Mouse (Mus musculus): ENCODE measurements around the gene Ccdc194. TPM values are rescaled to one million over a fixed set of nuclear protein-coding genes. Genes with fewer than 3 reads are reported as not detected.

The Ccdc194 gene
- polyA plus RNA-seq (2012; rRNA removed; ENCODE audit: low replicate concordance): 0.23 TPM in 1 of 2 replicates, not detected in the other

DNA sequence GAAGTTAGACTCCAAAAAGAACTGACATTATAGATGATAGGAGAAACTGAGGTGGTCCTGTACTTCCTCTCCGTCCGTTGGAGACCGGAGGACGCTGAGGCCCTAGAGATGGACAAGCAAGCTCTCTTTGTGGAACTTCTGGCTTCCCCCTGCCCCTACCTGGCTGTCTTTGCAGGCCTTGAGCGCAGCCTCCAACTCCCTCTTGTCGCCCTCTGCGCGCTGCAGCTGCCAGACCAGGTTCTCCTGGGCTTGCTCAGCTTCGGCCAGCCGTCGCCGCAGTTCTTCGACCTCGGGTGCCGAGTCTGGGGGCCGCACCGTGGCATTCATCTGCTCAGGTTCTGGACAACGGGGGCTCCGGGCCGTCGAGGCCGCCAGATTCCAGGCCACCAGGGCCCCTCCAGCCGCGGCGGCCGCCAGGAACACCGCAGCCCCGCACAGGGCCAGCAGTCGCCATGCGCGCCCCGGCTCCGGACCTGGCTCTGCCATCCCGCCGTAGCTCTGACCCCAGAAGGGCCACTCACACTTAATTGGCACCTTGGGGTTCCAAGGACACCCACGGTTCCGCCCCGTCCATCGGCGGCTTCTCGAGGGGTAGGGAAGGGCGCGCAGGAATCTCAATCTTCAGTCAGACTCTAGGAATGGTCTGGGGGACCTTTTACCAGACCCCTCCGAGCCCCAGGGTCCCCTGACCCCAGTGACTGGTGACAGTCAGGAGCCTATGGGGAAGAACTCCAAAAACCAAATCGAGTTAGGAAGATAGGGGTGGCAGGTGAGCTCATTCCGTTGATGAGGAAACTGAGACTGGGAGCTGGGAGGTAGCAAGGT lies at the start of gene Ccdc194:
Ccdc194 (minus strand) TSS at position 486 of the 825 bp plus-strand sequence.

DNA sequence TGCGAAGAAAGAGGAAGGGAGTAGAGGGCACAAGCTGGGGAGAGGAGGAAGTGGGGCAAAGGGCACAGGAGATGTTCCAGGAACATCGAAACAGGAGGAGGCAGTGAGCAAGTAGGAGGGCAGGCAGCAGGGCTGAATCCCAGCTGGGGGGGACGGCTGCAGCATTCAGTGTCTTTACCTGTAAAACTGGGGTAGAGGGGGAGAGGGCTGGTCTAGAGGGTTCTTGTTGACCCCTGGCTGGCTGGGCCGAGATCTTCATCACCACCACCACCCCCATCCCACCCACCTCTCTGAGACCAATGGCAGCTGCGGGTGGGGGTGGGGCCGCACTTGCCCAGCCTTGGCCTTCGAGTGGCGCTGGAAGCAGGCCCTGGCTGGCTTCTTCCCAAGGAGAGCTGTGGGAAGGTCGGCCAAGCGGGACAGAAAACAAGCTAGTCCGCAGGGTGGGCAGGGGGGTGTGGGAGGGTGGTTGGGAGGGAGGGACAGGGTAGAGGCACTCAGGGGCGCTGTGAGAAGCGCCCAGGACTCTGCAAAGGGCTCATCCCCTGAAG lies 43.0 kb upstream of the Ccdc194 start, which contains the start of gene Slc27a1:
Slc27a1 (plus strand) TSS at position 496 of the 551 bp plus-strand sequence.

DNA sequence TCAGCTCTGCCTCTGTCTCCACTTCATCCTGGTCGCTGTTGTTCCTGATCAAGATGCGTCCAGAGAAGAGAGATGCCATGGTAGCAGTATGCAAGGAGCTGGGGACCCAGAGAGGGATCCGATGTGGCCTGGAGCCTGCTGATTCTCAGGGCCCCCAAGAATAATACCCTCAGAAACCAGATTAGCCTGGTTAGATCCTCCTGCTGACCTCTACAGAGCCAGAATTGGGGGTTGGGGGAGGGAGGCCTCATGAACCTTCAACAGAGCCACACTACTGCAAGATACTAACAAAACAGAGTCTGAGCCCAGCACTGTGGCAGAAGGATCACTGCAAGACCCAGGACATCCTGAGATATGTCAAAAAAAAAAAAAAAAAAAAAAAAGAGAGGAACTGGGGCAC lies 41.0 kb upstream of the Ccdc194 start, which contains the start of gene Nxnl1:
Nxnl1 (minus strand) TSS at position 101 of the 400 bp plus-strand sequence.

DNA sequence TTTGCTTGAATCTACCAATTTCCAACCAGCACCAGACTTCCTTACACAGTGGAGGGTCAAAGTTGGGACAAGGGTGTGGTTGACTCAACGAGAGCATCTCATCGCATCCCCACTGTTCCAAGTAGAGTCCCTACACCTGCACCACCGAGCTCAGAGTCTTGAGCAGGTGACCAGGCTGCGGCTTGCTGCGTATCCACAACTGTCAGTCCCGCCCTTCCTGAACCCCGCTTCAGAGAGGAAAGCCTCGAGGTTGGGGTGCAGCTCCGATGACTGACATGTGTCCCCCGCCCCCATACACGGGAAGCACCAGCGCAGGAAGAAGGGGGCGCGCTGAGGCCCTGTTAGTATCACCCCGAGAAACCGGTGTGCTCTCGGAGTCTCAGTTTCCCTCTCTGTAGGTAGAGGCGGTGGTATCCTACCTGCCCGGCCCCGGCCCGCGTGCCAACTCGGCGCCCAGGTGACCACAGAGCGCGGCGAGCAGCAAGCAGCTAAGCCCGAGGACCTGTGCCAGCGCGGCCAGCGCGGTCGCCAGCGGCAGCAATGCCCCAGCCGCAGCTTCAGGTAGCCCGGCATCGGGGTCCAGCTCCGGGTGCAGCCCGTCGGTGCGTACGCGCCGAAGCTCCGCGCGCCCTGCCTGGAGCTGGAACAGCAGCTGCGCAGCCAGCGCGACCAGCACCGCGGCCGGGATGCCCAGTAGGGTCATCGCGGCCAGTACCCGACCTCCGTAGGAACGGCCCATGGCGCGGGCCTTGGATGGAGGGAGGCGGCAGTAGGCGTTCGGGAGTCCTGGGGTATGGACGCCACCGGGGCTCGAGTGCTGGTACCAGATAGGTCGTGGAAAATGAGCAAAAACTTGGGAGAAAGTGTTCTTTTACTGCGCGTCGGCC lies 32.8 kb upstream of the Ccdc194 start, which contains the start of gene Tmem221:
Tmem221 (minus strand) TSS at position 801 of the 887 bp plus-strand sequence.

DNA sequence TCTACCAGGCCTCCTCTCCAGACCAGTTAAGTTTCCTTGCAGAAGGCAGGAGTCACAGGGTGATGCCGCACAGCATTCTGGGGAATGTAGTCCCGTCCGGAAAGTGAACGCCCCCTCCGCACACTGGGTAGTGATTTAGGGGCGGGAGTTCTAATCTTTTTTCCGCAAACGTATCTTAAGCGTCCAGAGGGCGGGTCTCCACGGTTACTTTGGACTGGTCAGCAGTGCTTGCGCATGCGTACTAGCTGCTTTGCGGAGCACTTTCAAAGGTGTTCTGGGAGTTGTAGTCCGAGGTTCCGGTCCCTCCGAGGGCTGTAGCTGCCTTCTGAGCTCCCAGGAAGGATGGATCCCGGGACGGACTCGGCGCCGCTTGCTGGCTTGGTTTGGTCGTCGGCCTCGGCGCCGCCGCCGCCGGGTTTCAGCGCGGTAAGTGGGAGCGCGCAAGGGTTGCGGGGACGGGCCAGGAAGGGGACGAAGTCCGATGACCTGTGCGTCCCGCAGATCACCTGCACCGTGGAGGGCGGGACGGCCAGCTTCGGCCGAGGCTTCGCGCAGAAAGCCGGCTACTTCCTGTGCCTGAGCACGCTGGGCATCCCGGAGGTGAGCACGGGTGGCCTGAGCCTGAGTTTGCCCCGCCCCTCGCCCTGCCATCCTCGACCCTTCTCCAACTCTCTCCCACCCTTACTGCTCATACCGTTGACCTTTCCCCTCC lies 17.3 kb upstream of the Ccdc194 start, which contains the start of gene Mvb12a:
Mvb12a (plus strand) TSS at position 291 of the 712 bp plus-strand sequence.

DNA sequence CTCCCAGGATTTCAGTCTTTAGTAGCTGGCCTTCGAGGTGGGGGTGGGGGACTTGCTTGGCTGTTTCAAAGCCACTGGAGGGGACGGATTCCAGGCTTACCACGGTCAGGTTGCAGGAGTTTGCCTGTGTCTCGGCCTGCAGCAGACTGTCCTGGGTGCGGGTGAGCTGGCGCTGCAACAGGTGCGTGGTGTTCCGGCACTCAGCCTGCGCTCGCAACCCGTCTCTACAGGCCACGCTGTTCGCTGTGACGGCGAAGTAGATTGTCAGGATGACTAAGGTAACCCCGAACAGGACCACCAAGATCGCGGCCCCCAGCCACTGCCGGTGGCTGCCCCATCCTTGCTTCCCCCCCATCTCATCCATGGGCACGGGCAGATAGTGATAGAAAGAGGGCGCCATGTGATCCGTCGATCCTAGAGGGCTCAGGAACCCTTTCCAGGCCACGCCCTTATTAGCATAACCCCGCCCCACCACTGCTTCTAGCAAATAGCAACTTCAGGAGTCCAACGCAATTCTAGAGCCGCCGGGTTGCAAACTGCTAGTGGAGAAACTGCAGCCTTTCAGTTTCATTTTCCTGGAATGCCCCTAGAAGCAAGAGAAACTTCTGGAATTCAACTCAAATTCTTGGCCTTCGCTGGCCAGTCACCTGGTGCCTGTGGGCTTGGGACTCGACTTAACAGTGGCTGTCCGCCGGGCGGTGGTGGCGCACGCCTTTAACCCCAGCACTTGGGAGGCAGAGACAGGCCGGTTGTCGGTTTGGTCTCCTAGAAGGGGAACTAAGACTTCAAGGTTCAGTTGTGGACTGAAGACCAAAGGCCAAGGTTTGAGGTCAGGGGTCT lies 11.7 kb upstream of the Ccdc194 start, which contains the start of gene Bst2:
Bst2 (minus strand) TSS at position 429 of the 840 bp plus-strand sequence.

DNA sequence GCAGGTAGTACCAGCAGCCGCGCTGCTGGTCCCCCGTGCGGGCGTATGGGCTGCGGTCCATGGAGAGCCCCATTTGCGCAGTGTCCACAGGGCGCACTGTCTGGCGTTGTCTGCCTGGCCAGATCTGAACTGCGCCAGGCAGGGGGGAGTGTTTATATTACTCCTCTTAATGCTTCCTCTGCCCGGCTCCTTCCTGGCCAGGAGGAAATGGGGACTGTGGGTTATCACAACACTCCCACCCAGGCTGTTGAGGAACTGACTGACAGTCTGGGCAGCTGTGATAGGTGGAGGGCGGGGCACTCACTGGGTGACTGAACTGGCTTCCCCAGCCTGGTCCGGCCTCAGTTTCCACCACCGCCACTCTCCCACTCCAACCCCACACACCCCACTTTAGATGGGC lies 13.9 kb downstream of the Ccdc194 start, which contains the start of gene Plvap:
Plvap (minus strand) TSS at position 109 of the 400 bp plus-strand sequence.

DNA sequence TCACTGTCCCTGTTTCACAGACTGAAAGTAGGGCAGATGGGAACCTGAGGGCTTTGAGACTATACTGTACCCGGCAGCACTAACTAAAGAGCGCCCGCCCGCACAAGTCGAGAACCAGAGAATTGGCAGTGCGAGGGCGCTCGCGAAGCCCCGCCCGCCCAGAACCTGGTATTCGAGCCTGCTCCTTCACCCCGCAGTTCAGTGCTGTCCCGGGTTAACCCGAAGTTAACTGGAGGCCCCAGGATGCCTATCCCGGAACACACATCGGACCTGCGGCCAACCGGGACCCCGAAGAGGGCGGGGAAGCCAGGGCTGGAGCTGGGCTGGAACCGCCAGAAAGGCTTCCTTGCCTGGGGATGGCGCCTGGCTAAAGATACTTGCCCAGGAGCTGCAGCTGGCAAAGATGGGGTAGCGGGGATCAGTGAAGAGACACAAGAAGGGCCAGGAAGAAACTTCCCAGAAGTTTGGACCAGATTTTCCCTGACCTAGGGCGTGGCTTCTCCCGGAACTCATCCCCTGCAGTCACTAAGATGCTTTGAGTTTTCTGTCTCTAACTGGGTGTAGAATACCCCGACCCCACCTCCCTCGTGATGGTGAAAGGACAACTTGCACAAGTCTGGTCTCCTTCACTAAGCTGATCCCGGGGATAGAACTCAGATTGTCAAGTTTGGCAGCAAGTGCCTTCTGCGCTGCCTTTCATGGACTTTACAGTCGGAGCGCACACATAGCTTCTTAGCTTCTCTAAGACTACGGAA lies 37.6 kb downstream of the Ccdc194 start, which contains the start of gene Gtpbp3:
Gtpbp3 (plus strand) TSS at position 413 of the 755 bp plus-strand sequence.

DNA sequence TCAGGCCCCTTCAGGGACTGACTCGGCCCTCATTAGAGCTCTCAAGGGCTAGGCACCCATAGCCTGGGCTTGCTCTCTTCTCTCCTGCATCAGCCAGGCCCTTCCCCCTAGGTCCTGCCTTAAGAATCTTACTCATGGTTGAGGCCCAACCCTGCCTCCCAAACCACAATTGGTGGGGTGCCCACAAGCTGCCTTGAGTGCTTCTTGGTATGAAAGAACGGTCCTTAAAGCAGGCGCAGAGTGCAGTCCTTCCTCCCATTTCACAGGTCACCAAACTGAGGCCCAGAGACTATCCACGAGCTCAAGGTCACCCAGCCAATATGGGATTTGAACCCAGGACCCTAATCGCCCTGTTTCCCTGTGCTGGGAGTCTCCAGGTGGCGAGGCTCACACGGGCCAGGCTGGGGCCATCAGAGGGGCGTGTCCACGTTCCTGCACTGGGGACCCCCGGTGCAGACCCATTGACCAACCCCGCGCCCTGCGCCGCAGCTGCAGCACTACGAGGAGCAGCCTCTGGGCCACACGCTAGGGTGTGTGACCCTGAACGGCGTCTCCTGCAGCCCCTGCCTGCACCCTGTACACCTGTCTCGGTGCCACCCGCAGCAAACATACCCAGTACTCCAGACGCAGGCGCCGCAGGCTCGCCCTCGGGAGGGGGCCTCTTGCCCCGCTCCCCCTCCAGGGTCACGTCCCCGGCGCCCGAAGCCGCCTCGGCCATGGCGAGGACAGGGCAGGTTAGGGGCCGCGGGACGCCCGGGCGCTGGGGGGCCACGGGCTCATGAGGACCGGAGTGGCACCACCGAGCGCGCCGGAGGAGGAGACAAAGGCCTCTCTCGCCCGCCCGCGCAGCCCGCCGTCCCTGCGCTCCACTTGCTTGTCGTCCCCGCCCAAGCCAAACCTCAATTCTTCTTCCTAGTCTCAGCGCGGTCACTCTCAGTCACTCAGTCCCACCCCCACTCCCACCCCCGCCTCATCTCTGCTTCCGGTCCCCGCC lies 40.1 kb downstream of the Ccdc194 start, which contains the start of gene Ano8:
Ano8 (minus strand) TSS at position 822 of the 994 bp plus-strand sequence.

Other genes starting within 250 kb of the Ccdc194 start
- 109 and 116 TPM in 2 replicates for gene Use1, start 158.9 kb downstream of the Ccdc194 start, polyA plus RNA-seq (2012; rRNA removed; ENCODE audit: low replicate concordance)
- 13.0 and 27.0 TPM in 2 replicates for gene Ocel1, start 154.4 kb downstream of the Ccdc194 start, polyA plus RNA-seq (2012; rRNA removed; ENCODE audit: low replicate concordance)
- 95.9 and 259 TPM in 2 replicates for gene Nr2f6, start 143.8 kb downstream of the Ccdc194 start, polyA plus RNA-seq (2012; rRNA removed; ENCODE audit: low replicate concordance)
- 70.7 and 71.1 TPM in 2 replicates for gene Ushbp1, start 129.9 kb downstream of the Ccdc194 start, polyA plus RNA-seq (2012; rRNA removed; ENCODE audit: low replicate concordance)
- gene Babam1, start 128.8 kb downstream of the Ccdc194 start, polyA plus RNA-seq (2012; rRNA removed; ENCODE audit: low replicate concordance): 123 and 158 TPM in 2 replicates
- 1.8 and 3.0 TPM in 2 replicates for gene Ankle1, start 119.7 kb downstream of the Ccdc194 start, polyA plus RNA-seq (2012; rRNA removed; ENCODE audit: low replicate concordance)
- gene Abhd8, start 62.1 kb downstream of the Ccdc194 start, polyA plus RNA-seq (2012; rRNA removed; ENCODE audit: low replicate concordance): 39.7 and 88.0 TPM in 2 replicates
- 109 and 185 TPM in 2 replicates for gene Mrpl34, start 60.8 kb downstream of the Ccdc194 start, polyA plus RNA-seq (2012; rRNA removed; ENCODE audit: low replicate concordance)
- 103 and 108 TPM in 2 replicates for gene Dda1, start 56.5 kb downstream of the Ccdc194 start, polyA plus RNA-seq (2012; rRNA removed; ENCODE audit: low replicate concordance)
- 20.8 and 48.1 TPM in 2 replicates for gene Ano8, start 39.7 kb downstream of the Ccdc194 start, polyA plus RNA-seq (2012; rRNA removed; ENCODE audit: low replicate concordance)
- gene Gtpbp3, start 37.6 kb downstream of the Ccdc194 start, polyA plus RNA-seq (2012; rRNA removed; ENCODE audit: low replicate concordance): 27.0 and 51.9 TPM in 2 replicates
- 191 and 472 TPM in 2 replicates for gene Plvap, start 14.0 kb downstream of the Ccdc194 start, polyA plus RNA-seq (2012; rRNA removed; ENCODE audit: low replicate concordance)
- 243 and 517 TPM in 2 replicates for gene Bst2, start 11.7 kb upstream of the Ccdc194 start, polyA plus RNA-seq (2012; rRNA removed; ENCODE audit: low replicate concordance)
- gene Mvb12a, start 17.2 kb upstream of the Ccdc194 start, polyA plus RNA-seq (2012; rRNA removed; ENCODE audit: low replicate concordance): 101 and 186 TPM in 2 replicates
- 3.2 and 6.8 TPM in 2 replicates for gene Tmem221, start 33.2 kb upstream of the Ccdc194 start, polyA plus RNA-seq (2012; rRNA removed; ENCODE audit: low replicate concordance)
- gene Nxnl1, start 40.9 kb upstream of the Ccdc194 start, polyA plus RNA-seq (2012; rRNA removed; ENCODE audit: low replicate concordance): 0.63 and 0.92 TPM in 2 replicates
- 854 and 1,064 TPM in 2 replicates for gene Slc27a1, start 43.2 kb upstream of the Ccdc194 start, polyA plus RNA-seq (2012; rRNA removed; ENCODE audit: low replicate concordance)
- gene Pgls, start 66.5 kb upstream of the Ccdc194 start, polyA plus RNA-seq (2012; rRNA removed; ENCODE audit: low replicate concordance): 137 and 341 TPM in 2 replicates
- 7.2 and 22.1 TPM in 2 replicates for gene Fam129c, start 71.9 kb upstream of the Ccdc194 start, polyA plus RNA-seq (2012; rRNA removed; ENCODE audit: low replicate concordance)
- gene Colgalt1, start 85.3 kb upstream of the Ccdc194 start, polyA plus RNA-seq (2012; rRNA removed; ENCODE audit: low replicate concordance): 159 and 238 TPM in 2 replicates
- 1.2 and 1.5 TPM in 2 replicates for gene Unc13a, start 146.0 kb upstream of the Ccdc194 start, polyA plus RNA-seq (2012; rRNA removed; ENCODE audit: low replicate concordance)
- gene Jak3, start 150.6 kb upstream of the Ccdc194 start, polyA plus RNA-seq (2012; rRNA removed; ENCODE audit: low replicate concordance): 54.2 and 110 TPM in 2 replicates
- gene Insl3, start 163.5 kb upstream of the Ccdc194 start, polyA plus RNA-seq (2012; rRNA removed; ENCODE audit: low replicate concordance): 45.3 and 91.7 TPM in 2 replicates
- 18.6 and 33.3 TPM in 2 replicates for gene B3gnt3, start 176.1 kb upstream of the Ccdc194 start, polyA plus RNA-seq (2012; rRNA removed; ENCODE audit: low replicate concordance)
- 57.5 and 167 TPM in 2 replicates for gene Fcho1, start 200.0 kb upstream of the Ccdc194 start, polyA plus RNA-seq (2012; rRNA removed; ENCODE audit: low replicate concordance)